Mouse (Mus musculus) cortical plate, adult 2 months (tissue): ENCODE data around the gene Map3k5. TPM values are rescaled to one million over a fixed set of nuclear protein-coding genes. Genes with fewer than 3 reads are reported as not detected.
A peak's percentile ranks its signal among the peaks of the same experiment; 100 is the strongest.

Experiments
- H3K27ac ChIP-seq: fragments of 200-500 bp; 2 replicates; pipeline ENCODE4 v1.5.1; 2012; ENCODE audit warnings: low read length, control low read depth, inconsistent platforms; ENCODE audit not compliant: insufficient read depth
- H3K4me1 ChIP-seq: fragments of 200-500 bp; 2 replicates; pipeline ENCODE4 v1.6.1; 2011; ENCODE audit warnings: low read length; ENCODE audit not compliant: control insufficient read depth, insufficient read depth
- H3K4me3 ChIP-seq: fragments of 200-500 bp; 2 replicates; pipeline ENCODE4 v1.5.1; 2011; ENCODE audit warnings: mild to moderate bottlenecking, low read length, control low read depth; ENCODE audit not compliant: insufficient read depth
- CTCF ChIP-seq: fragments of 200-500 bp; IDR thresholded peaks from 2 replicates; pipeline ENCODE4 v1.5.1; 2011; ENCODE audit warnings: mild to moderate bottlenecking, control low read depth, low read length; ENCODE audit not compliant: insufficient read depth; ENCODE audit errors: extremely low read depth
- POLR2A ChIP-seq: fragments of 200-500 bp; IDR thresholded peaks from 2 replicates; pipeline ENCODE4 v1.6.1; 2011; ENCODE audit warnings: mild to moderate bottlenecking, low read length, control low read depth; ENCODE audit not compliant: insufficient read depth; ENCODE audit errors: extremely low read depth
- polyA plus RNA-seq: library from polyadenylated mRNA; depleted of rRNA; stranded (reverse); fragments of >200 nt; gene quantifications from 2 replicates; pipeline ENCODE4 v1.2.3, GENCODE M21; 2012

The Map3k5 gene
- polyA plus RNA-seq, 1 experiment: 17.2 TPM

- TF ChIP-seq CTCF: no peak
- no peak for TF ChIP-seq POLR2A
- H3K4me1 ChIP-seq: no peaks in the 10 kb centered on the region; the same call in 1 of the 2 replicates
- no peak overlapping the region for H3K27ac ChIP-seq
- H3K4me3 ChIP-seq: no peak overlapping the region
Observed at GRCm38 (mm10) chr10:20064556-20065207, 130.4 kb downstream of the Map3k5 start.

DNA sequence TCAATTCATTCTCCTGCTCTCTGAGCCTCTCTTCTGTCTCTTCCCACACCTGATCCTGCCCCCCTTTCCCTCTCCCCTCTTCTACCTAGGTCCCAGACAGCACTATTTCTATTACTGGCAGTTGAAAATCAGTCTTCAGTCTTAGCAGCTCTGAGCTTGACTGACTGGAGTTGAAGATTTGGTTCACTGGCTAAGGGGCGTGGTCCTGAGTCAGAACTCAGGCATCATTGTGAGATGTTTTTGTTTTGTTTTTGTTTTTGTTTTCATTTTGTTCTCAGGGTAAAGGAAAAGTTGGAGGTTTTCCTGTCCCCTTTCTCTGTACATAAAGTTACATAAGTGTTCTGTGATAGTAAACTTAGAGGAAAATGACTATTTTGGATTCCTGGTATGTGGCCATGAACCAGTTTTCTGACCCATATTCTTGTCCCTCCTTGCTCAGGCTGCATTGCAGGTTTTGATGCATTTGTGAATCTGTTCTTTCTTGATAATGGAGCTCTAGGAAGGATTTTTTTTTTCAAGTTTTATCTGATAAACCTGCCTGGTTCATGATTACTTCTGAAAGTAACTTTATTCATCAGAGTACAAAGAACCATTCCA lies 131.9 kb downstream of the Map3k5 start:
- Histone ChIP-seq H3K4me3 (no peak overlapping the region), H3K4me1 (no peaks in the 10 kb centered on the region), H3K27ac (no peak overlapping the region)
- TF ChIP-seq POLR2A (no peak), CTCF (no peak)

DNA sequence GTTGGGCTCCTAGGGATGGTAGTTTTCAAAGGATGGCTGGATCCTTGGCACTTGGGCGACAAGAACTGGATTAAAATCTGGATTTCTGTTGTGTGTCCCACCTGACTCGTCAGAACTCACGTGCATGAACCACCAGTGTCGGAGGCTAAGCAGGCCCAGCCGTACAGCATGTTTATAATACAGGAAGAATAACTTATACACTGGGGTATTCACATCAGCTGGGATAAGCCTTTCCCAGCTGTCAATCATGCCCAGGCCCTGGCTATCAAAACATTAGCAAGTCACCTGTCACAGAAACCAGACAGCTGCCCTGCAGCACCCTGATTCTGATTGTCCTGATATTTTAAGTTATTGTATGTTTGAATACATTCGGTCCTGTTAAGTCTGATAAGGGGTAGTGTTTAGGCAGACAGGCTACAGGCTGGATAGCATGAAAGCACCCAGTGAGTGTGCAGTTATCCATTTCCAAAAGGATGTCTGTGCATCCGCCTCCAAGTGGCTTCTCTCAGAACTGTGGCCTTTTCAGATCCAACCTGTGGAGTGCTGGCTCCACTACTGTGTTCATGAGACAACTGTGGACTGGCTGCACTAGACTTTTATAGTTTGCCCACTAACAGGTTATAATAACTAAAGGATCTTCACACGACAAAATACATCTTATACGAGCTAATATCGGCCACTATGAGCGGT lies 135.6 kb downstream of the Map3k5 start:
- Histone ChIP-seq H3K27ac (no peak overlapping the region), H3K4me3 (no peak overlapping the region), H3K4me1 (no peaks in the 10 kb centered on the region; the same call in 1 of the 2 replicates)
- TF ChIP-seq CTCF (no peak), POLR2A (no peak)

GRCm38 (mm10) chr10:20070576-20071109 lies 136.4 kb downstream of the Map3k5 start:
- Histone ChIP-seq H3K27ac (no peak overlapping the region), H3K4me1 (no peaks in the 10 kb centered on the region; the same call in 1 of the 2 replicates), H3K4me3 (no peak overlapping the region)
- no peak for TF ChIP-seq POLR2A
- TF ChIP-seq CTCF: no peak

GRCm38 (mm10) chr10:20071716-20072115 lies 137.4 kb downstream of the Map3k5 start:
- TF ChIP-seq CTCF: no peak
- TF ChIP-seq POLR2A: no peak
- Histone ChIP-seq H3K27ac (no peak overlapping the region), H3K4me3 (no peak overlapping the region), H3K4me1 (no peaks in the 10 kb centered on the region; the same call in 1 of the 2 replicates)

- Histone ChIP-seq H3K4me1 (no peaks in the 10 kb centered on the region; the same call in 1 of the 2 replicates), H3K4me3 (no peak overlapping the region), H3K27ac (no peak overlapping the region)
- TF ChIP-seq CTCF: peak; percentile 90
- no peak for TF ChIP-seq POLR2A
Observed at GRCm38 (mm10) chr10:20073236-20073893, 139.1 kb downstream of the Map3k5 start.

DNA sequence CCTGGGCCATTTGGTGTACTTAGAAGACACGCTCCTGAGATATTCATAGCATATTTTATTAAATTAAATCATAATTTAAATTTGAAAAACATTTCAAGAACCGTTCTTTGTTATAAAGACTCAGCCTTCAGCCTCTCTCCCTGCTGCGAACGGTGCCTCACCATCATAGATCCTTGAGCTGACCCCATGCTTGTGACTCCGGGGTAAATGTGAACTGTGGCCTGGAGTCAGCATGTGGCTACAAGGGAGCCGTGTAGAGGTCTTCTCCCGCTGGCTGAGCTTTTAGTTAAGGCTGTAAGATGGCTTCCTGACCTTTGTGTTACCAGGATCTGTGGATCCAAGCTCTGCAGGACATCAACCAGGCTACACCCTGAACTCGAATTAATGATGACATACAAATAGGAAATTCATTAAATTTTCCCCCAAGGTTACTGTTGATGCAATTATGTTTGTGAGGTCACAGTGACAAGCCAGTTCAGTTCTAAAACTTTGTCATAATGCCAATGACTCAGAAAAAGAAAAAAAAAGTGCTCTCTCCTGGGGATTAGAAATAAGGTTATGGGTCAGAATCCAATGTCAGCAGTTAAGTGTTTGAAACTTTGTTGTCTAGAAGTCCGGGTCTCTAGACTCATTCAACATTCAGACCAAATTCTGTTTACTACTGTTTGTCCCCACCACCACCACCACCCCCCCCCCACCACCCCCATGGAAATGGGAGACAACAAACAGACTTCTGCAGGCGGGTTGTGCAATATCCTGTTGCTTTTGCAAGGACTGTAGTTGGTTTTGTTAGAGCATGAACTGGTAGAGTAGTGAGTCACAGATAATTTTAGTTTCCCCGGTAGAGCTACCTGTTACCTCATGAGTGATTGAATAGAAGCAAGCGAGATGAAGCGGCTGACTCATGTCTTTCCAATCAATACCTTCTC lies 142.5 kb downstream of the Map3k5 start:
- Histone ChIP-seq H3K4me3 (no peak overlapping the region), H3K4me1 (no peaks in the 10 kb centered on the region; the same call in 1 of the 2 replicates), H3K27ac (no peak overlapping the region)
- no peak for TF ChIP-seq CTCF
- TF ChIP-seq POLR2A: no peak

DNA sequence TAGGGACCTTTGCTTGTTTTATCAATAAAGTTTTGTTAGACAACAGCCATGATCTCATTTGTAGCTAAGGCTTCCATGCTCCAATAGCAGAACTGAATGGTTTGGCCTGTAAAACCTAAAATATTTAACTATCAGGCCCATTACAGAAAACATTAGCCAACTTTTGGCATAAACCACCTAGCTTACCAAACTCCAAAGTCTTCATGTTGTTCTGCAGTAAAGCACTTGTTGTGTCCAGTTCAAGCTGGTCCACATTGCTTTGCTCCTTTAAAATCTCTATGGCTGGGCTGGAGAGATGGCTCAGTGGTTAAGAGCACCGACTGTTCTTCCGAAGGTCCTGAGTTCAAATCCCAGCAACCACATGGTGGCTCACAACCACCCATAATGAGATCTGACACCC lies 144.1 kb downstream of the Map3k5 start:
- Histone ChIP-seq H3K4me1 (no peaks in the 10 kb centered on the region), H3K27ac (no peak overlapping the region), H3K4me3 (no peak overlapping the region)
- TF ChIP-seq CTCF (no peak), POLR2A (no peak)

DNA sequence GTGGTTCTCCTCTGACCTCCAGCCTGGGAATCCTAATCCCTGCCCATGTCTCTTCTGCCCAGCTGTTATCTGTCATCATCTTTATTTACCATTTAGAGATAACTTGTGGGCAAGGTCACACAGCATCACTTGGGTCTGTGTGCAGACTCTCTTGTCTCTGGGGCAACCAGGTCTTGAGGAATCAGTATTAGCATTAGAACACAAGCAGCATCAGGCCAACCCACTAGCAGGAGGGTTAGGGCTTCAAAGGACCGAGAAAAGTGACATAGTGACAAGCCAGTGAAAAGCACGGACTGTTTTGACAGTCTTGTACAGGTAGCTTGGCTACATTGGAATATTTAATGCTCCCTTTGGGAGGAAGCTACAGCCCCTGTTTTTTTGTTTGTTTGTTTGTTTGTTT lies 153.6 kb downstream of the Map3k5 start:
- H3K4me1 ChIP-seq: no peaks in the 10 kb centered on the region
- TF ChIP-seq CTCF (no peak), POLR2A (no peak)
- no peak overlapping the region for H3K4me3 ChIP-seq
- H3K27ac ChIP-seq: no peak overlapping the region

DNA sequence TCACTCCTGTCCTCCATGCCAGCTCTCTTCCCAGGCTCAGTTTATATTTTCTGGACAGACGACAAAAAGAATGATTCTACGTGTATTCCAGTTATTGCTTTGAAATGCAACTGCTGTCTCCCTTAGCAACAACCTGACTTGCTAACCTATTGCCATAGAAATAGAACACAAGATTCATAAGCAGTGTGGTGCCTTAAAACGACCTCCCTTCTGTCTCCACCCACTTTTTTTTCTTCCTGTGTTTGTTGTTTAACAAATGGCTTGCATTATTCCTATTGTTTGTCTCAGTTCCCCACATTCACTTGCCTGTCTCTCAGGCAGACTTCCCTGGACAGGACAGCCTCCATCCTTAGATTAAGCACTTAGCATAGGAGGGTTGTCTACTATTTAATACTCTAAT lies 154.8 kb downstream of the Map3k5 start:
- no peak overlapping the region for H3K27ac ChIP-seq
- TF ChIP-seq POLR2A (no peak), CTCF (no peak)

More for the DNA sequence above, 154.8 kb downstream of the Map3k5 start:
- Histone ChIP-seq H3K4me3 (no peak overlapping the region), H3K4me1 (no peaks in the 10 kb centered on the region)
